Mouse (Mus musculus) left cerebral cortex, adult 8-10 months (tissue): ENCODE results near the gene Phf13. TPM values are rescaled to one million over a fixed set of nuclear protein-coding genes. Genes with fewer than 3 reads are reported as not detected.
"Not testable (repeated sequence)": the region's sequence is repeated elsewhere in the genome, so short reads cannot be mapped to it uniquely, and the experiment has no call there.

Experiments
- DNase-seq, 2 experiments: peaks; one replicate each; pipeline ENCODE4 v3.0.0; 2022; ENCODE audit warnings: low spot score in 2 of 2
- total RNA-seq, 4 experiments: library from RNA; stranded (reverse); gene quantifications; 2 replicates each; pipeline ENCODE4 v1.2.4; 2022

Gene Phf13
- total RNA-seq = 10 to 100 TPM; 15.4 to 17.4 (median 15.8) TPM

DNA sequence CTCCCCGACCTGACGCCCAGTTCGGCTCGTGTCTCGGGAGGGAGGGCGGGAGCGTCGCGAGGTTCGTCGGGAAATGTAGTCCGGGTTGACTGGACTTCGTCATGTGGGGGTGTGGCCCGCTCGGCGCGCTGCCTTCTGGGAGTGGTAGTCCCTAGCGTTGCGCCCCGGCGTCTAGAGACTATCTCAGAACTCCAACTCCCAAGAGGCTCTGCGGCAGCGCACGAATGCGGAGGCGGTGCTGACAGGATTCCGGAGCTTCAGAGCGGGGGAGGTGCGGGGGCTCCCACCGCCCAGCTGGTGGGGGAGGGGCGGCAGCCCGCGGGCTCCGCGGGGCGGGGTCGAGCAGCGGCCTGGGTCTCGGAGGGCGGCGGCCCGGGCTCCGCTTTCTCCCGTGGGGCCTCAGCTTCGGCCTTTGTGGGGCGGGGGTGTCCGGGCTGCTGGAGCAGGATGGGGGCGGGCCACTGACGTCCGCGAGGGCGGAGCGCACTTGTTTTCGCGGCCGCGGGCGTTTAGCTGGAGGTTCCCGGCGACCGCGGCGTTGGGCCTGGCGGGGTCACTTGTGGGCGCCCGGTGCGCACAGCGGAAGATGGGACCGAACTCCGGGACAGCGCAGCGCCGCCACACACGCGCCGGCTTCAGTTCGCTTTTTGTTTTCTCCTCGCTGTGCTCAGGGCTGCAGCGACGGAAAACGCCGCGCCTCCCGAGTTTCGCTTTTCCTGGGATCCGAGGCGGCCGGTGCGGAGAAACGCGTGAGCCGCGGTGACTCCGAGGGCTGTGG is at the start of gene Phf13:
Phf13 (minus strand) TSS at position 86 of the 778 bp plus-strand sequence.
- DNase-seq = peak; percentile 89 to 99

DNA sequence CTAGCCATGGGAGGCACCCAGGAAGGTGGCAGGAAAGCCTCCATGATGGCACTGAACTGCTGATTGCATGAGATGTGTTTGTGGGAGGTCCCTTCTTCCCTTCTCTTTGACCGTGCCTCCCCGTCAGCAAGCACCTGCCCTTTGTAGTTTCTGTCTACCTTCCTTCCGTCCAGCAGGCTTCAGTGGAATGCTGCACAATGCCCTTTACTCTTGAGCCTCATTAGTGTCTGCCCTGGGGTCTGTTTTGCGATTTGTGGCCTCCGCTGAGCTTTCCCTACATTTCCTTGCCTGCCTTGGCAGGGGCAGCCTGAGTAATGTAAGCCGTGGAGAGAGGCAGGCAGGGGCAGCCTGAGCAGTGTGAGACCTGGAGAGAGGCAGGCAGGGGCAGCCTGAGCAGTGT is 48.6 kb upstream of the Phf13 start:
- DNase-seq = no peak

DNA sequence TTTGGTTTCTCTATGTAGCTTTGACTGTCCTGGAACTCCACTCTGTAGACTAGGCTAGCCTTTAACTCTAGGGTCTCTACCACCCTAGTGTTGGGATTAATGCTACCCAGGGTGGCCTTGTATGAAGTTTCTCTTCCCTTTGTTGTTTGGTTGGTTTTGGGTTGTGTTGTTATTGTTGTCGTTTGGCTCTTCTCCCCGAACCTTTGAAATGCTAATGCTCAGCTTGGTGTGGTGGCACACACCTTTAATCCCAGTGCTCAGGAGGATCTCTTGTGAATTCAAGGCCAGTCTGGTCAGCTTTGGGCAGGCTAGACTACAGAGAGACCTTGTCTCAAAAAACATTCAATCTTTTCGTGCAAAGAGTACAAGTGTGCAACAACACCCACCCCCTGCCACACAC is 47.1 kb upstream of the Phf13 start:
- DNase-seq = no peak

DNA sequence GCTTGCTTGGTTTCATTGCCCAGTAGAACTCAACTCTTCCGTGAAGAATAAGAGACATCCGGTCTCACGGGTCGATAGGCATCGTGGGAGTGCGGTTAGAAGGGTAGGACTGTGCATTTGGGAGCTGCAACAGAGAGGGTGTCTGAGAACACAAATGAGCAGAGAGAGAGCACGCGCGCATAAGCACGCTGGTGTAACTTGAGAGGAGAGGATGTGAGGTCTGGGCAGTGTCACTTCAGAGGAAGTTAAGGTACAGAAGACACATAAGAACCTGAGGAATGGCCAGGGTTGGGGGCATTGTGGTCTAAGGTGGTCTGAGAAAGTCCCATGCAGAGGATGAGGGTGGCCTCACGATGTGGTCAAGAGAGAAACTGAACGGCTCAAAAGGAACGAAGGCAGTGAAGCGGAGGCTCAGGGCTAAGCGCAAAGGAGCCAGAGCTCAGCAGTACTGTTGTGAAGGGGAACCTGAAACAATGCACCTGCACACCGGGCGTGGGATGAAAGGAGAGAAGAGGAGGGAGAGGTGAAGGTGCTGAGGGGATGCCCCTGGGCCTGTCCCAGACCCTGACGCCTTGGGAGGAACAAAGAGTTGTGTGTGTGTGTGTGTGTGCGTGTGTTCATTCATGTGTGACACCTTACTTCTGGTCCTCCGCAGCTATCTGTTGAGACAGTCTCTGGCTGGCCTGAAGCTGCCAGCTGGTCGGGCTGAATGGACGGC is 46.0 kb upstream of the Phf13 start:
- no peak for DNase-seq

DNA sequence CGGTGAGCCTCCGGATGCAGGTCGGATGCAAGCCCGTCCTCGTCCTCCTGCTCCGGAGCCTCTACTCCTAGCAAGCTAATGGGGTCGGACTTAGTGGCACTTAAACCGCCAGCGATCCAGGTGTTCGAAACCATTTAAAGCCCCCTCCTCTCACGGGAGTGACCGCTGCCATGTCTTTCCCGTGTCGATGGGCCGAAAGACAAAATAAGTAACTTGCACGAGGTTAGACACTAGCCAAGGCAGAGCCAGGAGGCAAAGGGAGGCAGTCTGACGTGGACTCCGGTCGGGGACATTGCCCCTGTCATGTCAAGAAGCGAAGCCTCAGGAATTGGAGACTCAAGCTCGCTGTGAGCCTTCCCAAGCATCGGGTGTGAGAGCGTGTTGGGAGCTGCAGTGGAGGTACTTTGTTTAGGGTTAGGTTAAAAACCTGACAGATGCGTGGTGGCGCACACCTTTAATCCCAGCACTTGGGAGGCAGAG is 43.8 kb upstream of the Phf13 start:
- no peak for DNase-seq

DNA sequence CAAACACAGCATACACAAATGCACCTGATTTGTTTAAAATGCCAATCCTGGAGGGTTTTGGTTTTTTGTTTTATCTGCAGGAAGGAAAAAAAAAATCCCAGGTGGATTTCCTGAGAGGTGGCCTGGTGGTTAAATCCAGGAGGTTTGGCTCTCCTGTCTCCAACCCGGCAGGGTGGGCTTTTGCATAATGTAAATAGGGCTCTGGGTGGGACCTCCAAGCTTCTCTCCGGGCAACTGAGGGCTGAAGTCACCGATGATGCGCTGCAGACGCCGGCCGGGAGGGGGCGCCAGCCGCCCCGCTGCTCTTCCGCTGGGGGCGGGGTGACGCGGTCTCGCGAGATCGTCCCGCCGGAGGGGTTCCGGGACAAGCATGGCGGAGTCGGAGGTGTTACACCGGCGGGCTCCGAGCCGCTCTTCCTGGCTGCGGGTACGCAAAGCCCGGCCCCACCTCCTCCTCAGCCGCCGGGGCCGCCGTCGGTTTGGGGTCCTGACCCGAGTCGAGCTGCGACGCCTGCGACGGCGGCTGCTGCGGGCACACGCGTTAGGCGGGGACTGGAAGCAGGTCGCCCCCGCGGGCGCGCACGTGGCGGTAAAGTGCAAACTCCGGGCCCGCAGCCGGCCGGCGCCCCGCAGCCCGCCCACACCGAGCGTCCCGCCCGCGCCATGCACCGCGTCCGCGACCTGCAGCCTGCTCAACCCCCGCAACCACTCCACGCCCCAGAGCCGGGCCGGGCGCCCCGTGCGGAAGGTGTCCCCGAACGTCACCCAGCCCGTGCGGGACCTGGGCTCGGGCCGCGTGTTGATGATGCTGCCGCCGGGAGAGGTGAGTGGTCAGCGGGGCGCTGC is 43.1 kb upstream of the Phf13 start, which contains the start of gene Nol9:
Nol9 (plus strand) TSS at position 337 of the 846 bp plus-strand sequence.
- peak; percentile 82 to 90 for DNase-seq

DNA sequence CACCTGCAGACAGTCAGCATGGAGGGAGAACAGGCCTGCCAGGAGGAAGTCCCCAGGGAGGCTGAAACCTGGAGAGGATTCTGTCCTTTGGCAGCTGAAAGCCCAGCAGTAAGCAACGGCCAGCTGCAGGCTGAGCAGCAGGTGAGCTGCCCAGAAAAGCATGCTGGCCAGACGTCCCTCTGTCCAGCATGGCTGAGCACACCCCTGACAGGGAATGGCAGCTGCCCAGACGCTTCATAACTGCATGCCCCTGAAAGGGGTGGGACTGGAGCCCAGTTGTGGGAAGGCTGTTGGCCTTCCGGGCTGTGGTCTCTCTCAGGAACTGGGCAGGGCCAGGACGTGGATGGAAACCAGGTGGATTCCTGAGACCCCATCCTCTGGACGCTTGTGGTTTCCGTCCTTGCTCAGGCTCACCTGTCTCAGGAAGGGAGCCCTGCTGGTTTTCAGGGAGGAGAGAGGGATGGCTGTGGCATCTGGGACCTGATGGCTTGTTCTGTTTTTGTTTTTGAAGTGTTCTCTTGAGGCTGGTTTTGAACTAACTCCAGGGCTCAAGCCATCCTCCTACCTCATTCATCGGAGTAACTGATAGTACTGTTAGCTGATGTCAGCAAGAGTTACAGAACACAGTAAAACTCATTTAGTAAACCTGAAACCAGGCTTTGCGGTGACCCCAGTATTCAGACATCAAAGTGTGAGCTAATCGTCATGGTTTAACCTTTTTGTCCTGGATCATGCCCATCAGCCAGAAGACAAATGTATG is 42.3 kb upstream of the Phf13 start, which contains the start of gene Tas1r1:
Tas1r1 (minus strand) TSS at position 344 of the 760 bp plus-strand sequence.
- DNase-seq = no peak

DNA sequence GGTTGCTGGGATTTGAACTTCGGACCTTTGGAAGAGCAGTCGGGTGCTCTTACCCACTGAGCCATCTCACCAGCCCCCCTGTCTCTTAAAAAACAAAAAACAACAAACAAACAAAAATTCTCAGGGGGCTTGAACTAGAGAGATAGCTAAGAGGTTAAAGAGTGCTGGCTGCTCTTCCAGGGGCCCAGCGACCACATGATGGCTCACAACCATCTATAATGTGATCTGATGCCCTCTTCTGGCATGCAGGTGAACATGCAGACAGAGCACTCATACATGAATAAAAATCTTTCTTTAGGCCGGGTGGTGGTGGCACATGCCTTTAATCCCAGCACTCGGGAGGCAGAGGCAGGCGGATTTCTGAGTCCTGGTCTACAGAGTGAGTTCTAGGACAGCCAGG is 40.4 kb upstream of the Phf13 start:
- DNase-seq = not testable (repeated sequence)

DNA sequence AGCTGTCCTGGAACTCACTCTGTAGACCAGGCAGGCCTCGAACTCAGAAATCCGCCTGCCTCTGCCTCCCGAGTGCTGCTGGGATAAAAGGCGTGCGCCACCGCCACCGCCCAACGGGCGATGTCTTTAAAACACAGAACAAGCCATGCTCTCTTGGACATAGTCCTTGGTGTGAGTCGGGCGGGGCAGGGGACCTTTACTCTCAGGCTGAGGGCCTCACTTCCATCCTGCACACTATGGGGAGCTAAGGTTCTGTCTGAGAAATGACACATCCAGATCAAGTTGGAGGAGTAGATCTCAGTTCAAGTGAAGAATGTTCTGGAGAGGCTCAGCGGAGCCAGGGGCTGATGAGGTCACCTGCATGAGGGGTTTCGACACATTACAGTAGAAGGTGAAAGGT is 36.9 kb upstream of the Phf13 start:
- no peak for DNase-seq

DNA sequence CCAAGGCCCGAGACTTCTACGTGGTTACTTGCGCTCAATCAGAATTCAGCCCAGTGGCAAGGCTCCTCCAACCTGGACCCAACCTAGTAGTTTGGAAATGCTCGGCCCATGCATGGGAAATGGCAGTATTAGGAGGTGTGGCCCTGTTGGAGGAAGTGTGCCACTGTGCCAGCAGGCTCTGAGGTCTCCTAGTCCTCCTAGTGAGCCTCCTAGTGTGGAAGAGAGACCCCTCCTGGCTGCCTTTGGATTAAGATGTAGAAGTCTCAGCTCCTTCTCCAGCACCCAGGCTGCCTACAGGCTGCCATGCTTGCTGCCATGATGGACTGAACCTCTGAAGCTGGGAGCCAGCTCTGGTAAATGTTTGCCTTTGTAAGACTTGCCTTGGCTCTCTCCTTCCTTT is 33.9 kb upstream of the Phf13 start:
- no peak for DNase-seq

DNA sequence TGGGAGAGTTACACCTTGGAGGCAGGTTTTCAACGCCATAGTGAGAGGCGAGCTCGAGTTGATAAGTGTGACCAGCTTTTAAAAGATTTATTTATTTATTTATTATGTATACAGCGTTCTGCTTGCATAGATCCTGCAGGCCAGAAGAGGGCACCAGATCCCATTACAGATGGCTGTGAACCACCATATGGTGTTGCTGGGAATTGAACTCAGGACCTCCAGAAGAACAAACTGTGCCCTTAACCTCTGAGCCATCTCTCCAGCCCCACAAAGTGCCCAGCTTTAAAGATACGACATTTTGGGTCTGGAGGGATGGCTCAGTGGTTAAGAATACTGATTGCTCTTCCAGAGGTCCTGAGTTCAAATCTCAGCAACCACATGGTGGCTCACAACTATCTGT is 33.0 kb upstream of the Phf13 start:
- DNase-seq = no peak

DNA sequence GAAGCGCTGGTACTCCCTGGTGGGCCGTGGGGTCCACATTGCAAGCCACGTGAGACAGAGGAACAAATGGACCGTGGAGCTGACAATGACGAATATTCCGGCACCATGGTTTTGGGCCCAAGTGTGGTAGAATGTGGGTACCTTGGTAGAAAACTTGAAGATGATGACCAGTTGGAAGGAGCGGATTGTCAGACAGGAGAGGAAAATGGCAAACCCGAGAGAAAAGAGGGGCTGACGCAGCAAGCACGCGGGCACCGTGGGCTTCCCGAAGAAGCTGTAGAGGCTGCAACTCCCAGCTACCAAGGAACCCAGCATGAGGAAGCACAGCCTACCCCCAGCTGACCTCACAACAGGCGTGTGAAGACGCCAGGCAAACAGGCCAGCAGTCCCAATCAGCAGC is 32.4 kb upstream of the Phf13 start:
- DNase-seq = no peak

DNA sequence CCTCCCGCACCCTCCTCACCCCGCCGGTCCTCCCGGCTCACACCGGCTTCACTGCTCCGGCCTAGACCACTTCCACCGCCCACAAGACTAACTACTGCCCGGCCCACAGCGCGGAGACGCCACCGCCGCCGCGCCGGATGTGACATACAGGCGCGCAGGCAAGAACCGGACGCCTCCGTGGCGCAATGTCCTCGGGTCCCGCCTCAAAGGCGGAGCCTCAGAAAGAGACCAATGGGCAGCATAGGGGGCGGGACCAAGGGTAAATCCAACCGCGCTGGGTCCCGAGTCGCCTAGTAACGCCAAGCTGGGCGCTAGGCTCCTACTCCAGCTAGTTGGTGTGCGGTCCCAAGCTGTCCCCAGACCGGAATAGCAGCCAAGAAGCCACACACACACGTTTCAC is 31.5 kb upstream of the Phf13 start, which contains the start of gene Zbtb48:
Zbtb48 (minus strand) TSS at position 148 of the 400 bp plus-strand sequence.
- peak; percentile 92 to 97 for DNase-seq

DNA sequence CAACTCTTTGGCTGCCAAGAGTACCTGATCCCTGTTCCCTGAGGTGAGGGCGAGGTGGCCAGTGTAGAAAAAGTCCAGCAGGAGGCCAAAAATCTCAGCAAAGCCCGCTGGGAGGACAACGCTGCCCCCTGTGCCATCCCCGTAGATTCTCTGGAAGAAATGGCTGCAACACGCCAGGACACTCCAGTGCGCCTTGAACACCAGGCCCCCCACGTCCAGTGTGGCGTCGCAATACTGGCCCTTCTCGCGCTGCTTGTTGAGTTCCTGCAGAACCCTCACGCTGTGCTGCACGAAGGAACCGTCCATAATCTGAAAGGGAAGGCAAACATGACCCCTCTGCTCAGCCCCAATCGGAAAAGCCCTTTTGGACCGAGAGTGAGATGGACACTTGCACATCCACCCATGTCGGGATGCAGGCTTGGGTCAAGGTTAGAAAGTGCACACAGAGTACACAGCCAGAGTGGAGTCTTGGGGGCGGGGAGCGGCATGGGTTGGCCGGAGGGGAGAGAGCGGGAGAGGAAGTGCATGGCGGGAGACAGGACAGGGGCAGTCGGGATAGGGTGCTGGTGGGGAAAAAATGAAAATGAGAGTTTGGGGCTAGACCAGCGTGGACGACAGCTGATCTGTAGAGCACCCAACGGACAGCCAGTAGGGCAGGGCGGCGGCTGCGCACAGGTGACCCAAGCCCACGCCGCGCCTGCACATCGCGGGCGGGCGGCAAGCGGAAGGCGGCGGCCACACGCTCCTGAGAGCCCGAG is 30.9 kb upstream of the Phf13 start:
- no peak for DNase-seq

DNA sequence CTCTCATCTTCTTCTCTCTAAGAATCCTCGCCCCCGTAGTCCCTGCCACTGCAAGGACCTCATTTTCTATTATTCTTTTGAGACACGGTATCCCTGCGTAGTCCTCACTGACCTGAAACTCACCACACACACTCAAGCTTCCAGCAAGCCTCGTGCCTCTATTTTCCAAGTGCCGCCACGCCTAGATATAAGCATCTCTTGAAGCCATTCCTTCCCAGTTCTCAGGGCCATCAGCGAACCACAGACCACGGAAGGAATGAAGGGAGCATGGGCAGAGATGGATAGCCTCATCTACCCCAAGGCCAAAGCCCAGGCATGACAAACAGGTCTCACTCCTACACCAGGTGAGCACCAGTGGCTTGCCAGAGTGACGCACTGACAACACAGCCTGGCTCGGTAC is 28.5 kb upstream of the Phf13 start:
- DNase-seq = no peak

DNA sequence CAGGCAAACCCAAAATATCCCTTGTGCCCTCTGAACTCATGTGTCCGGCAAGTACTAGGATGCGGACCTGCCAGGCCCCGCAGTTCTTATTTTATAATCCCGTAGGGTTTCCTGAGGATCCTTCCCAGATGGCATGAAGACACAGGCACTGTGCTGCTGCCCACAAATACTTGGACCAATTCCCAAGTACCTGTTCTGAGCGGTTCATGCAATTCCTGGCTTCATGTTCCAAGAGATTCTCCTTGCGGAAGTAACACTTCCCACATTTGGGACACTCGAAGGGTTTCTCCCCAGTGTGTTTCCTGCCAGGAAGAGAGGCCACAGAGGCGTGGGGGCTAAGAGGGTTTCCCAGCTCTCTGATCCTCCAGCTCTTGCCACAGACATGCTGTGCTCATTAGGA is 26.4 kb upstream of the Phf13 start:
- DNase-seq = no peak

DNA sequence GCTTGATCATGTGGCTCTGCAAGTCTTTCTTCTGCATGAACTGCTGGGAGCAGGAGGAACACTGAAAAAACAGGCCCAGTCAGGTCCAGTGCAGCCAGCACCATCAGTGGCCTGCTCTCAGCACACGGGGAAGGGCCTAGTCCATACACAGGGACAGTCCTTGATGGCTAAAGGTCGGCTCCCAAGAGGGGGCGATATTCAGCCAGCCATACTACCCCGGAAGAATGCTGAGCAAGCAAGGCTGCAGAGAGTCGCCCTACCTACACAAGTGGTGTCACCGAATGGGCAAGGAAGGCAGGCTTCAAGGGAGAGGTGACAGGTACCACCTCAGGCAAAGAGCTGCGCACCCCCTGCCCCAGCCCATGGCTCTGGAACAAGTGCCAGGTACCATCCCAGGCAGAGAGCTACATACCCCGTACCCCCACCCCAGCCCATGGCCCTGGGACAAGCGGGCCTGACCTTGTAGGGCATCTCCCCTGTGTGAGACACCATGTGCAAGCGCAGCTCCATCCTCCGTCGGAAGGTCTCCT is 25.6 kb upstream of the Phf13 start:
- no peak for DNase-seq

DNA sequence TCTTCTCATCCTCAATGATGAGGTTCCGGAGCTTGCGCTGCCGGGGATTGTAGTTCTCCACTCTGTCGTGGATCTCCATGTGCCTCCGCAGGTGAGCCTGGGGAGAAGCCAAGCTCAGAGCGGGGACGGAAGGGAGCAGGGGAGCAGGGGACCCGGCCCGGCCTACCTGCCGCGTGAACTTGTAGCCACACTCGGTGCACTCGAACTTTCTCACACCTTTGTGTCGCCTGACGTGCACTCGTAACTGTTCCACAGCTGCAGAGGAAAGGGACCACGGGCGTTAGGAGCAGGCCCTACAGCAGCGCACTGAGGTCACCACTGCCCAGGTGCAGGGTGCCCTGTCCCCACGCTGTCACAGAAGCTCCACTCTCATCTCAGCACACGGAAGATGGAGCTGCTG is 24.0 kb upstream of the Phf13 start:
- no peak for DNase-seq

DNA sequence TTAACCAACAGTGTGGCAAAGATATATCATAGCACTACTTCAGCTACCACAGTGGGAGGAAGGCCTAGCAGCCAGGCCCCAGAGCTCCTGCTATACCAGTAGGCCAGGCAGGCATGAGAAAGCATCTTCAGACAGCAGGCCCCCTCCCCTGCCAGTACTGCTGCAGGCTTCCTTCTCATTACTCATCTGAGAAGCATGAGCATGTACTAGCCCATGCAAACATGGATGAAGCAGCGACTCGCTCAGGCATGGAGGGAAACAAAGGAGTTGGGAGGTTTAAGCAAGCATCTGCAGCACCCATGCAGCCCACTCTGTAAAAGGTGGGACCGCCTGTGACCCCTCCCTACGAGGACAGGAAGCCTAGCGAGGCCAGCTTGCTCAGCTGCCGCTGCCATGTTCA is 23.0 kb upstream of the Phf13 start:
- no peak for DNase-seq
